Mouse (Mus musculus): ENCODE results near the gene Fut1. TPM values are rescaled to one million over a fixed set of nuclear protein-coding genes. Genes with fewer than 3 reads are reported as not detected.
A peak's percentile ranks its signal among the peaks of the same experiment; 100 is the strongest.

Fut1 gene
- total RNA-seq, 1 experiment from 2014 or later: 0.25 TPM

DNA sequence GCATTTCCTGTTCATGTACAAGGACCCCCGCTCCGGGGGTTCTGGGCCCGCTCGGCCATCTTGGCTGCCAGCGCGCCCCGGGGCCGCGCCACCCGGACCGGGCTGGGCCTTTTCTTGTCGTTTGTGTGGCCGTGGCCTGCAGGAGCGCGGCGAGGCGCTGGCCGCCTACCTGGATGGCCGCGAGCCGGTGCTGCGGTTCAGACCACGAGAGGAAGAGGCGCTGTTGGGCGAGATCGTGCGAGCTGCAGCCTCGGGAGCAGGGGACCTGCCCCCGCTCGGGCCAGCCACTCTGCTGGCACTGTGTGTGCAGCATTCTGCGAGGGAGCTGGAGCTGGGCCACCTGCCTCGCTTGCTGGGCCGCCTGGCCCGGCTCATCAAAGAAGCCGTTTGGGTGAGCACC is 15.4 kb downstream of the Fut1 start:
- ATAC-seq (replicated peaks in 1 of 2; ENCODE audit: insufficient read depth in 1 of 2, low FRiP score in 2 of 2, low TSS enrichment in 1 of 2, low read depth in 1 of 2, poor library complexity in 2 of 2, severe bottlenecking in 2 of 2): no peak

DNA sequence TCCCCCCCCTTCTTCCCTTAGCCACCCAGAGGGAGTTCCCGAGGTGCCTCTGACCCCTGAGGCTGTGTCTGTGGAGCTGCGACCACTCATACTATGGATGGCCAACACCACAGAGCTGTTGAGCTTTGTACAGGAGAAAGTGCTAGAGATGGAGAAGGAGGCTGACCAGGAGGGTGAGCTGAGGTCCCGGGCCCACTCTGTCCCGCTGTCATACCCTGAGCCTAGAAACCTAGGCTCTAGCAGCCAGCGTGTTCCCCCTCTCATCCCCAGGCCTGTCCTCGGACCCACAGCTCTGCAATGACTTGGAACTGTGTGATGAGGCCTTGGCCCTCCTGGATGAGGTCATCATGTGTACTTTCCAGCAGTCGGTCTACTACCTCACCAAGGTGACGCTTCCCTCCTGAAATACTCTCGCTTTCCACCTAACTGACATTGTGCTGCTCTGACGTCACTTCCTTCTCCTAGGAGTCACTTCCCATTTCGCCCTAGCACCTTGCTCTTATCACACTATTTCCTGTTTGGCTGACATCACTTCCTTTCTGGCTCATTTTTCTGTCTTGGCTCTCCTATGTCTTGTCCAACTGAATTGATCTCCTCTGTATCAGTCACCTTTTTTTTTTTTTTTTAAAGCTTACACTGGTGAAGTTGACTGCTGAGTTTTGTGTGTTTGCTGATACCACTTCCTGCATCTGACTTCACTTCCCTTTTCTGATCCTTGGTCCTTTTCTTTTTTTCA is 18.0 kb downstream of the Fut1 start:
- ATAC-seq (replicated peaks in 1 of 2; ENCODE audit: insufficient read depth in 1 of 2, low FRiP score in 2 of 2, low TSS enrichment in 1 of 2, low read depth in 1 of 2, poor library complexity in 2 of 2, severe bottlenecking in 2 of 2): peak; percentile 73 to 82

DNA sequence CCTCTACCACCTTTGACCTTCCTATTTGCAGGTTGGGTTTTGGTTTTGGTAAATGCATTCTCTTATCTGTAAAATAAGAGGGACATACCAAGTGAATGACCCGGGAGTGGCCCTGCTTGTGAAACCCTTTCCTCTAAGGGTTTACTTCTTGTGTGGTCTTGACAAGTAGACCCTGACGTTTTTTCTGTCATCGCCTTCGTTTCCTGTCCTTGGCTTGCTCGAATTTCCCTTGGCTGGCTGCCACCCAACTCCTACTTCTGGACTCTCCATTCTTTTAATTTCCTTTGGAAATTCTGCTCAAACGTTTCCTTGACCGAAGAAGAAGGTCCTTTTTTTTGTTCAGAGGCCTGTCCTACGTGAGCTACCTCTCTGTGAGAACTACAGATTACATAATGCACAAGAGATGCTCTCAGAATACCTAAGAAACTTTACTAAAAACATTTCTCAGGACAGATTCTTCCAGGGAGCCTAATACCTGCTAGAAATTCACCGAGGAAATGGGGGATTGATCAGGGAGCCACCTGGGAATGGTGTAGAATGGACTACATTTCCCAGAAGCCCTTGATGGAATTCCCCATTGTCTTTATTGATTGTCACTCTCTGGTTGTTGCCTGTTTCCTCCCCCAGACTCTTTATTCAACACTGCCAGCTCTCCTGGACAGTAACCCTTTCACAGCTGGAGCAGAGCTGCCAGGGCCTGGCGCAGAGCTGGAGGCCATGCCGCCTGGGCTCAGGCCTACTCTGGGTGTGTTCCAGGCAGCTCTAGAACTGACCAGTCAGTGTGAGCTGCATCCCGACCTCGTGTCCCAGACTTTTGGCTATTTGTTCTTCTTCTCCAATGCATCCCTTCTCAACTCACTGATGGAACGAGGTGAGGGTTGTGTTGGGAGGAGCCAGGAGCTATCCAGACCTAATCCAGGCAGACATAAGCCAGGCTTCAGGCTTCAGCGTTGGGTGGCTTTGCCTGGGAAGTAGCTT is 18.9 kb downstream of the Fut1 start:
- no peak; a peak in 1 of 4 replicates for ATAC-seq (replicated peaks in 1 of 2; ENCODE audit: insufficient read depth in 1 of 2, low FRiP score in 2 of 2, low TSS enrichment in 1 of 2, low read depth in 1 of 2, poor library complexity in 2 of 2, severe bottlenecking in 2 of 2)

DNA sequence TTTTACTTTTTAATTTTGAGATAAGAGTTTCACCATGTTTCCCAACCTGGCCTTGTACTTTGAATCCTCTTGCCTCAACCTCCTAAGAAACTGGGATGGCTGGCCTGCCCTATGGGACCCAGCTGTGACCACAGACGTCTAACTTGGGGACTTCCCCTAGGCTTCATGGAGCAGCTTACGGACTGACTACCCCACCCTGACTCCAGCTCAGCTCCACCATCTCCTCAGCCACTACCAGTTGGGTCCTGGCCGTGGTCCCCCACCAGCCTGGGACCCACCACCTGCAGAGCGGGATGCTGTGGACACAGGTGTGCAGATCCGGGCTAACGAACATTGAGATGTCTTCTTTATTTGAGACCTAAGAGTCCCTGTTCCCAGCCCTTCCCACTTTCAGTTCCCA is 20.6 kb downstream of the Fut1 start:
- no peak for ATAC-seq (replicated peaks in 1 of 2; ENCODE audit: insufficient read depth in 1 of 2, low FRiP score in 2 of 2, low TSS enrichment in 1 of 2, low read depth in 1 of 2, poor library complexity in 2 of 2, severe bottlenecking in 2 of 2)

DNA sequence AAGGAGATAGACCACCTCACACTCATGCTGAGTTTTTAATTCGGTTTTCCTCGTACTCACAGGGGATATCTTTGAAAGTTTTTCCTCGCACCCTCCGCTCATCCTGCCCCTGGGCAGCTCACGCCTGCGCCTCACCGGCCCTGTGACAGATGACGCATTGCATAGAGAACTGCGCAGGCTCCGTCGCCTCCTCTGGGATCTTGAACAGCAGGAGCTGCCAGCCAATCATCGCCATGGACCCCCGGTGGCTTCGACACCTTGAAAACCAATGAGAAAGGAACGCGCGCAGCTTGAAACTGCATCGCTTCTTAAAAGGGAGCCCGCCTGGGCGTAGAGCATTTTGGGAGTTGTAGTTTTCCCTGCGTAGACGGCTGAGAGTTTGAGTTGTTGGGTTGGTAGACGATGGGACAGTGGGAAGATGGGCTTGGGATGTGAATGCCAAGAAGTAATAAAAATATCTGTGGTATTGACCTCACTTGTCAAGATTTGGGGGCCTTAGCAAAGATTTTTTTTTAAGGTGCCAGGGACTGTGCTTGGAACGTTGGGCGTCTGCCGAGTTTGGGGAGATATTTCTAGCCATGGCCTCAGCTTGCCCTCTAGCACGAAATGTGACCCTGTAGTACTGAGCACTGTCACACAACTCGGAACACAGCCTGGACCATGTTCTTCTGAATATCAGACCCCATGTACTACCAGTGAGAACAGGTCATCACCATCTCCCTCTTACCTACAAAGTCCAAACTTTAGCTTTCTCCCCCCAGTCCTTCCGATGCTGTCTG is 21.7 kb downstream of the Fut1 start:
- no peak for ATAC-seq (replicated peaks in 1 of 2; ENCODE audit: insufficient read depth in 1 of 2, low FRiP score in 2 of 2, low TSS enrichment in 1 of 2, low read depth in 1 of 2, poor library complexity in 2 of 2, severe bottlenecking in 2 of 2)

DNA sequence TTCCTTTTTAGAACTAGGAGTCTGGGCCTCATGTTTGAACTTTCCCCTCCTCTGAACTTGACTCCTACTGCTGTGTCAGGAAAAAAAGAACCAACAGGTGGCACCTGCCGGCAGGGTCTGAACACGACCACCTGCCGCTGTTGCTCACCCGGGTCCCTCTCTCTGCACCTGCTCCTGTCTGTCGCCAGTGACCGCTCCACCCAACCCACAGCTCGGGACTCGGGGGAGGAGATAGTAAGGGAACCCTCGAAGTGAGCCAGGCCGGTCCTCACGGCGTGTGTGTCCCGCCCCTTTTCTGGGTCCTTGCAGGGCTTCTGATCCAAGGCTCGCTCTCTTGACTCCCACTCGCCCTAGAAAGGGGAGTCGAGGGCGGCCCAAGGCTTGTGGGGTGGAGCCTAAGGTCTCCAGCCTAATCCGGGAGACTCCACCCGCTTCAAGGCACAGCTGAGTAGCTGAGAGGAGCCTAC is 22.5 kb downstream of the Fut1 start, which contains the start of gene Mamstr:
TSS of gene Mamstr (plus strand) at position 417 of the 467 bp plus-strand sequence.
- ATAC-seq (replicated peaks in 1 of 2; ENCODE audit: insufficient read depth in 1 of 2, low FRiP score in 2 of 2, low TSS enrichment in 1 of 2, low read depth in 1 of 2, poor library complexity in 2 of 2, severe bottlenecking in 2 of 2): no peak

DNA sequence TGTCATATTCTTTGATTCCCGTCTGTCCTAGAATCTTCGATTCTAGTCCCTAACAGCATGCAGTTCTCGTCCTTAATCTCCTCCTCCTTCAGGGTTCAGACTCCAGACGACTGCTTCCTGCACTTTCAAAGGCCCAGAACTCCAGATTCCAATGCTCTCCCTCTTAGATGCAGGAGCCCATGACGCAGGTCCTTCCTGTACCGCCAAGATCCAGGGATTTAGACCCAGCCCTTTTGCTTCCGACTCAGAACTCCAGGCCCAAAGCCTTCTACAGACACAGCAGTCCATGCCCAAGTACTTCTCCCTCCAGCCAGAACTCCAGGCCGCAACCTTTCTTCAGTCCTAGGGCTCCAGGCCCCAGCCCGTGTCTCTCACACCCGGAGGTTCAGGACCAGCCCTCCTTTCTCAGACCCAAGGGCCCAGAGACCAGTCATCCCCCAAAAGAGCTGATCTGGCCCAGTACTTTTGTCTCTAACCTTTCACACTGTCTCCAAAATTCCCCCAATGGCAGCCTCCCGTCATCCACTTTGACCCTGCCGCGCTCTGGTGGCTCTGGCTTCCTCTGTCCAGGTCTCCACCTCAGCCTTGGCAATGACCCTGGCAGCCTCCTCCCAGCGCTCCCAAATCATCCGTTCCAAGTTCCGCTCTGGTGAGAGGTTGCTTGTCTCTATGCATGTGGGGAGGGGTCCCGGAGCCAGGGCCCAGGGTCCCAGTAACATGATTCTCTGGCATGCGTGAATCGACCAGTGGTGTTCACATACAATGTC is 23.3 kb downstream of the Fut1 start:
- no peak for ATAC-seq (replicated peaks in 1 of 2; ENCODE audit: insufficient read depth in 1 of 2, low FRiP score in 2 of 2, low TSS enrichment in 1 of 2, low read depth in 1 of 2, poor library complexity in 2 of 2, severe bottlenecking in 2 of 2)

DNA sequence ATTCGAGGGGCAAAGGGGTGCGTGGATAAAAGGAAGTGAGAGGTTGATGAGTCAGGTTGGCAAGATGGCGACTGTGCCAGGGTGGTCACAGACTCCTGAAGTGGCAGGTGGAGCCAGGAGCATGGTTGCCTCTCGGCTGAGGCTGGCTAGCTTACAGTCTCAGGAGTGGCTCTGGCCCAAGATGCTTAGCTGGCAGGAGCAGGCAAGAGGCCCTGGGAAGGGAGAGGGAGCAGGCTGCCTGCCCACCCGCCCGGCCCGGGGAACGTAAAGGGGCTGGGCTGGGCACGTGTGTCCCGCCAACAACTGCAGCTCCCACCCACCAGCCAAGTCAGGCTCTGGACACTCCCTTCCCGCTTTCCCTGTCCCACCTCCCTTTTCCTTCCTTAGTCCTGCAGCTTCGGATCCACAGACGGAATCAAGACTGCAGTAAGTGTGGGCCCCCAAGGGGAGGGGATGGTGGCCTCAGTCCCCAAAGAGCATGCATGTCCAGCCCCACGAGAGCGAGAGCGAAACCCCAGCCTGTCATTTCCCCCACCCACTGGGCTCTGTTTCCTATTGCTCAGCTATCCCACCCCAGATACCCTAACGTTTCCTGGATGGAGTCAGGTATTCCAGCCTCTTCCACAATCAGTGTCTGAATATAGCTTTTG is 24.4 kb downstream of the Fut1 start:
- no peak for ATAC-seq (replicated peaks in 1 of 2; ENCODE audit: insufficient read depth in 1 of 2, low FRiP score in 2 of 2, low TSS enrichment in 1 of 2, low read depth in 1 of 2, poor library complexity in 2 of 2, severe bottlenecking in 2 of 2)

DNA sequence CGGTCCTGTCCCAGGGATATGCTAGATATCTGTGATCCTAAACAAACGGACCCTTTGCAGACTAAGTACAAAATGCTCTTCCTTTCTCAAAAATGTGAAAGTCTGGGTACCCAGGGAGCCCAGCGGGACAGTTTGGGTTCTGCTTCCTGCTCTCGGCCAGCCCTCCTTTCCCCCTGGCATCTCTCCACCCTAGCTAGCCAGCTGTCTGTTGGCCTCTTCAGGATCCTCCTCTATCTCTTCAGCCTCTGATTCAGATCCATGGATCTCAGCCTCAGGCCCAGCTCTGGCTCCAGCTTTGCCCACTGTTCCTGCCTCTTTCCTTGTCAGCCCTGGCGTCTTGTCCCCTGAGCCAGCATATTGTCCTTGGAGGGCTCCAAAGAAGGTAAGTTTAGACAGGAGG is 25.0 kb downstream of the Fut1 start:
- no peak for ATAC-seq (replicated peaks in 1 of 2; ENCODE audit: insufficient read depth in 1 of 2, low FRiP score in 2 of 2, low TSS enrichment in 1 of 2, low read depth in 1 of 2, poor library complexity in 2 of 2, severe bottlenecking in 2 of 2)

DNA sequence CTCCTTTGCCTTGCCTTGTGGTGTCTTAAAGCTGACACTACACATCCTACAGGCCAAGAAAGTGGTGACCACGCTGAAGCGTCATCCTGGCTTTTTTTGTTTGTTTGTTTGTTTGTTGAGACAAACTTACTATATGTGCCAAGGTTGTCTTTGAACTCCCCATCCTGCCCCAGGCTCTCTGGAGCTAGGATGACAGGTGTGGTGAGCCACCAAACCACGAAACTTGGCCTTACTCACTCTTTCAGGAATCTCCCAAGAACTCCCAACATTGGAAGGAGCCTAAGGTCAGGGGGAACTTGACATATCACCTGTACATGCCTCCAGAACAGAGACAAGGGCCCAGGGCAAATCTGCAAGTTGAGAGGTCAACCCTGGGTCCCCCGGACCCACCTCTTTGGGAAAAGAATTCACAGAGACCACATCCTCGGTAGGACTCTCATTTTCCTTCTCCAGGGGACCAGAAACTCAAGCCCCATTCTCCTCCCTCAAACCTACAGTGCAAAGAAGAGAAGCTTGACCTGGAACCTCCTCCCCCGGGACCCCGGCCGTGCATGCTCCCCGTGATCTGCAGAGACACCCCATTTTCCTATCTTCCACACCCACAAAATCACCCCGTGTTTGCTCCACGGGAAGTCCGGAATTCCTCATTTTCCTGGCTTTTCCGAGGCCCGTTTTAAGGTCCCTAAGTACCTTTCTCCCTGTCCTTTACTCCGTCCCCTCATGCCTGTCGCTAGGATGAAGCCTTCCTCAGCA is 25.6 kb downstream of the Fut1 start:
- ATAC-seq (replicated peaks in 1 of 2; ENCODE audit: insufficient read depth in 1 of 2, low FRiP score in 2 of 2, low TSS enrichment in 1 of 2, low read depth in 1 of 2, poor library complexity in 2 of 2, severe bottlenecking in 2 of 2): no peak

DNA sequence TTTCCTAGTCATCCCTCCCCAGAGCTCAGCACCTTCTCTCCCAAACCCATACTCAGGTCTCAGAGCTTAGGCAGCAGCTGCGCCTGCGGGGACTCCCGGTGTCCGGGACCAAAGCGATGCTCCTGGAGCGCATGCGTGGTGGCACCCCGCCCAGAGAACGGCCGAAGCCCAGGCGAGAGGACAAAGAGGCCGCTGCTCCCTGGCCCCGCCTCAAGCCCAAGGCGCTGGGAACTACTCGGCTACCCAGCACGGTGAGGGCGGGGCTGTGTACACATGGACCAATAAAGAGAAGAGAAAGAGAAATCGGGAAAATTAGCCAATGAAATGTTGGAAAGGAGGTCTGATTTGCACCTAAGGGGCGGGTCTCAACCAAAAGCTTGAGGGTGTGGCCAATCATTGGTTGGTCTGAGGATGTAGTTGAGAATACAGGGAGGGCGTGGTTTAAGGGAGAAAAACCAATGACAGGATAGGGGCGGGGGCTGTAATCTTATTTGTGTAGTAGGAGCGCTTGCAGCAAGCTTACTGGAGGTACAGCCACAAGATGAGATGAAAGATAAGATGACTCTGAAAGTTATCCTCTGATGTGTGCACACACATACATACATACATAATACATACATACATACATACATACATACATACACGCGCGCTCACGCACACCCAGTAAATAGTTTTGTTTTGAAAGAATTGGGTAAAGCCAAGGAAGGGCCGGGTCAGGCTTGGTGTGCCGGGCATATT is 26.5 kb downstream of the Fut1 start:
- ATAC-seq (replicated peaks in 1 of 2; ENCODE audit: insufficient read depth in 1 of 2, low FRiP score in 2 of 2, low TSS enrichment in 1 of 2, low read depth in 1 of 2, poor library complexity in 2 of 2, severe bottlenecking in 2 of 2): peak; percentile 82 to 91

DNA sequence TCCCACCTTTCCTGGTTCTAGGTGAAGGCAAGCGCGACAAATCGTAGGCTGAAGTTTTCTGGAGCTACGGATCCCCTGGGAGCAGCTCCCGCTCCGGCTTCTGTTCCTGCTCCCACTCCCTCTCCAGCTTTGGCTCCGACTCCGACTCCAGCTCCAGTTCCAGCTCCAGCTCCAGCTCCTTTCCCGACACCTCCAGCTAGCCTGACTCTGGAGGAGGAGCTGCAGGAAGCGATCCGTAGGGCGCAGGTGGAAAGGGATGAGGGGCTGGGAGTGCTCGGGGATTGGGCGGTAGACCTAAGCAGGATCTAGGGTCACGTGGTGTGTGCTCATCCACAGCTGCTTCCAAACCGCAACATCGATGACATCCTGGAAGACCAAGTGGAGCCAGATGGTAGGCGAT is 27.1 kb downstream of the Fut1 start:
- ATAC-seq (replicated peaks in 1 of 2; ENCODE audit: insufficient read depth in 1 of 2, low FRiP score in 2 of 2, low TSS enrichment in 1 of 2, low read depth in 1 of 2, poor library complexity in 2 of 2, severe bottlenecking in 2 of 2): no peak

DNA sequence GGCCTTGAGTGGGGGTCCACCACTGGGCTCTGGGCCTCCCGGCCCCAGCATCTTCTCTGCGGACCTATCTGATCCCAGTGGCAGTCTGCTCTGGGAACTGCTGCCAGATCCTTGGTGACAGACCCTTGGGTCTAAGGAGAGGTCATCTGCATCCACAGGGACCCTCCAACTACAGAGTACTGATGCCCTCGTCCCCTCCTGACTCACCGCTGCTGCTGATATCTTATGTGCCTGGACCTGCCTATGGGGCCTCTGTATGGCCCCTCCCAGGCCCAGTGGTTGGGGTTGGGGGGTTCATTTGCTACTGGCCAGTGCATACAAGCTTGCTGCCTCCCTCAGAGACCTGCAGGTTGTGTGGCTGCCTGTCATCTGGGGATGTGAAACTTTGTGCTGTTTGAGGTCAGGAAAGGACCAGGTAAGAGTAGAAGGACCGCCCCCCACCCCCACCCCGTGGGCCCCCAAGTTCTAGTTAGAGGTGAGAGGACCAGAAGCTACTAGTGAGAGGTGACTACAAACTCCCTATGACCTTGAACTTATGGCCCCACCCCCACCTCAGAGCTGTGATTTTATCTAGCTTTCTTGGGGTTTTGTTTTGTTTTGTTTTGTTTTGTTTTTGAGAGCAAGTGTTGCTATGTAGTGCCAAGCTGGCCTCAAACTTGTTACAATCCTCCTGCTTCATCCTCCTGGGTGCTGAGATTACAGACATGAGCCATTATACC is 27.9 kb downstream of the Fut1 start:
- ATAC-seq (replicated peaks in 1 of 2; ENCODE audit: insufficient read depth in 1 of 2, low FRiP score in 2 of 2, low TSS enrichment in 1 of 2, low read depth in 1 of 2, poor library complexity in 2 of 2, severe bottlenecking in 2 of 2): no peak

DNA sequence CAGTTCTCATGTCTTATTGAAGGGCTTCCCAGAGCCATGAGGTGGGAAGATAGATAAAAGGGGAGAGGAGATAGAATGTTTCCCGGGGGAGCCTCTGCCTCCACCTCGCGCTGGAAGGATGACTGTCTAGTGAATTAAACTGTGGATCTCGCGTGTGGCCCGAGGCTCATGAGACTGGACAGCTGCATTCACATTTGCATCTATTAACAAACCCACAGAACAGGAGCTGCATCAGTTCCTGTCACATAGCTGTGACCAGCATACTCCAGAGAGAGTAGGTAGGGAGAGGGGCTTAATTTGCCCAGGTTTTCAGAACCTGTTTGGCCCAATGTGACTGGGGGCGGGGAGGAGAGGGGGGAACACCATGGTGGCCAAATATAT is 28.5 kb downstream of the Fut1 start:
- no peak for ATAC-seq (replicated peaks in 1 of 2; ENCODE audit: insufficient read depth in 1 of 2, low FRiP score in 2 of 2, low TSS enrichment in 1 of 2, low read depth in 1 of 2, poor library complexity in 2 of 2, severe bottlenecking in 2 of 2)

DNA sequence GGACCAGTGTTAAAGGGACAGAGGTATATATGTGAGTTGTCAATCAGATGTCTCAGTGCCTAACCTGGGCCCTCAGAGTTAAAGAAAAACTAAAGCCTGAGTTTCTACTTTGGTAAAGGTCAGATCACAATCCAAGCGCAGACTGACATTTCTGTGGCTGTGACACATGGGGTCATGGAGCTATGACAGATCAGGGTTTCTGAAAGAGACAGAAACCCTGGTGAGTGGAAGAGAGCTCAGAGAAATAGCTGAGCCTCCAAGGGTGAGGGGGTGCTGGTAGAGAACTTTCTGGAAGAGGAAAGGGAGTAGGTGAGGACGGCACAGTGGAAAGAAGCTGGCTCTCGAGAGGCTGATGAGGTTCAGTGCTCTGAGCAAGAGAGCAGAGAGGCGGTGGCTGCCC is 29.6 kb downstream of the Fut1 start:
- ATAC-seq (replicated peaks in 1 of 2; ENCODE audit: insufficient read depth in 1 of 2, low FRiP score in 2 of 2, low TSS enrichment in 1 of 2, low read depth in 1 of 2, poor library complexity in 2 of 2, severe bottlenecking in 2 of 2): no peak

Measured in hematopoietic stem cell, adult 5-6 weeks (primary cell).